Mouse (Mus musculus) left cerebral cortex, adult 18-20 months (tissue): ENCODE data around the gene A930033H14Rik. TPM values are rescaled to one million over a fixed set of nuclear protein-coding genes. Genes with fewer than 3 reads are reported as not detected.

Source experiments
- DNase-seq, 2 experiments: peaks; one replicate each; pipeline ENCODE4 v3.0.0; 2021 to 2022; ENCODE audit warnings: low spot score in 2 of 2, mixed read lengths in 1 of 2
- long read RNA-seq, 2 experiments: library from polyadenylated mRNA; stranded (forward); transcript quantifications; one replicate each; pipeline ENCODE4 v2.0.0; 2021
- total RNA-seq, 2 experiments: library from RNA; stranded (reverse); gene quantifications; 2 replicates each; pipeline ENCODE4 v1.2.3; 2021

A930033H14Rik gene
- 1 to 10 TPM; 1.9 to 3.0 TPM for total RNA-seq
- long read RNA-seq, experiment 1 = 0 reads
- long read RNA-seq, experiment 2 = 0 reads

- peak; percentile 62 to 74 for DNase-seq
Observed at GRCm38 (mm10) chr10:69212542-69213440, at the start of gene A930033H14Rik. Gene A930033H14Rik, minus strand, starts transcription at chr10:69213098.

- no peak for DNase-seq
Observed at GRCm38 (mm10) chr10:69259929-69260328, 47.0 kb upstream of the A930033H14Rik start.

GRCm38 (mm10) chr10:69259161-69259560 lies 46.3 kb upstream of the A930033H14Rik start:
- no peak for DNase-seq

GRCm38 (mm10) chr10:69258588-69258987 lies 45.7 kb upstream of the A930033H14Rik start:
- DNase-seq = no peak

GRCm38 (mm10) chr10:69257592-69258133 lies 44.8 kb upstream of the A930033H14Rik start:
- no peak for DNase-seq

- DNase-seq = no peak
Observed at GRCm38 (mm10) chr10:69255594-69255993, 42.7 kb upstream of the A930033H14Rik start.

GRCm38 (mm10) chr10:69254390-69254847 lies 41.5 kb upstream of the A930033H14Rik start:
- DNase-seq = no peak

GRCm38 (mm10) chr10:69253686-69254080 lies 40.8 kb upstream of the A930033H14Rik start:
- DNase-seq = no peak

- DNase-seq = no peak
Observed at GRCm38 (mm10) chr10:69253075-69253685, 40.3 kb upstream of the A930033H14Rik start.

- DNase-seq = no peak
Observed at GRCm38 (mm10) chr10:69252112-69253074, 39.5 kb upstream of the A930033H14Rik start.

GRCm38 (mm10) chr10:69251254-69251653 lies 38.4 kb upstream of the A930033H14Rik start:
- no peak for DNase-seq

- DNase-seq = no peak
Observed at GRCm38 (mm10) chr10:69248261-69249160, 35.6 kb upstream of the A930033H14Rik start.

GRCm38 (mm10) chr10:69247311-69248033 lies 34.6 kb upstream of the A930033H14Rik start:
- no peak for DNase-seq

GRCm38 (mm10) chr10:69246762-69247161 lies 33.9 kb upstream of the A930033H14Rik start:
- DNase-seq = no peak

- no peak for DNase-seq
Observed at GRCm38 (mm10) chr10:69245906-69246668, 33.2 kb upstream of the A930033H14Rik start.

- DNase-seq = no peak
Observed at GRCm38 (mm10) chr10:69245151-69245550, 32.3 kb upstream of the A930033H14Rik start.

- DNase-seq = no peak
Observed at GRCm38 (mm10) chr10:69240530-69240929, 27.6 kb upstream of the A930033H14Rik start.

GRCm38 (mm10) chr10:69238311-69238710 lies 25.4 kb upstream of the A930033H14Rik start:
- DNase-seq = no peak
